Comparison of ENCODE assay signal across 8 mouse cellular contexts in the genomic region with DNA sequence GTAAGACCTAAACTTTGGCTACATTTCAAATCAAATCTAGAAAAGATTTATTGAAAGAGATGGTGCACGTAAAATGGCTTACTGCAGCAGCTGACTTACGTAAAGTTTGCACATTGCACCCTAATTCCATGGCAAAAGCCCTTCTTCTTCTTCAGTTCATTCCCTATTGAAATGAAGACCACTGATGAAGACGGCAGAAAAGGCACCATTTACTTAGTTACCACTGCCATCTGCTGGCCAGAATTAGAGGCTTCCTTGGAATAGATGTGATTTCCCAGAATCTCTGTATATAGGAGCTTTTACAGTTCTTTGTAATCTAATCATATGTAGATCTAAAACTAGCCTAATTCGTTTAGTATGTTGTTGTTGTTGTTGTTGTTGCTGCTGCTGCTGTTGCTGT.
DNase-seq lines count a peak whose midpoint lies in the region; ATAC-seq and TF ChIP-seq lines count a peak whose summit lies in the region.

No protein-coding gene starts in this region.

- WGBS in thymus, adult 2 months, result 19% methylated on average over 4 of the region's 4 CpGs
- 18% methylated on average over 4 of the region's 4 CpGs for WGBS in forebrain, embryonic 14.5 days
- 16% methylated on average over 4 of the region's 4 CpGs for WGBS in limb, embryonic 10.5 days
- 16% methylated on average over 4 of the region's 4 CpGs for WGBS in neural tube, embryonic 13.5 days

- H3K4me2 ChIP-seq in forebrain, embryonic 14.5 days (ENCODE audit: low read length), result no peak overlapping the region
- H3K4me2 ChIP-seq in neural tube, embryonic 13.5 days, result no peak overlapping the region

- H3K27ac ChIP-seq in thymus, adult 2 months (ENCODE audit: control insufficient read depth, insufficient read depth, low read length), result no peak overlapping the region
- H3K27ac ChIP-seq in forebrain, embryonic 14.5 days (ENCODE audit: low read depth, low read length), result no peak overlapping the region
- H3K27ac ChIP-seq in limb, embryonic 10.5 days, result no peak overlapping the region
- no peak overlapping the region for H3K27ac ChIP-seq in neural tube, embryonic 13.5 days (replicated peaks)

- H3K9ac ChIP-seq in forebrain, embryonic 14.5 days (ENCODE audit: low read length), result no peak overlapping the region
- no peak overlapping the region for H3K9ac ChIP-seq in neural tube, embryonic 13.5 days

- no peaks in the 10 kb centered on the region for H3K9me3 ChIP-seq in forebrain, embryonic 14.5 days (replicated peaks; ENCODE audit: control insufficient read depth, low read length)
- H3K9me3 ChIP-seq in limb, embryonic 10.5 days (replicated peaks), result no peaks in the 10 kb centered on the region
- H3K9me3 ChIP-seq in neural tube, embryonic 13.5 days, result no peaks in the 10 kb centered on the region

- peak; percentile 72 for ATAC-seq in forebrain, embryonic 14.5 days
- ATAC-seq in neural tube, embryonic 13.5 days (ENCODE audit: low read depth), result 0 out of 2 replicates have a peak, but pooled peaks have one; percentile 36
- ATAC-seq in erythroid progenitor cell, adult 5-6 weeks (replicated peaks; ENCODE audit: low FRiP score, poor library complexity, severe bottlenecking), result no peak

- TF ChIP-seq CTCF in thymus, adult 2 months (IDR thresholded peaks at IDR 0.05; ENCODE audit: borderline replicate concordance, control insufficient read depth, extremely low read depth, insufficient read depth, low read length, poor library complexity), result no peak

- no peak overlapping the region for H3K4me3 ChIP-seq in thymus, adult 2 months (ENCODE audit: control insufficient read depth, insufficient read depth, low read length)
- no peak overlapping the region for H3K4me3 ChIP-seq in forebrain, embryonic 14.5 days (ENCODE audit: low read depth, low read length)
- H3K4me3 ChIP-seq in limb, embryonic 10.5 days, result no peak overlapping the region
- no peak overlapping the region for H3K4me3 ChIP-seq in neural tube, embryonic 13.5 days

- no peaks in the 10 kb centered on the region for H3K36me3 ChIP-seq in thymus, adult 2 months (ENCODE audit: control insufficient read depth, insufficient read depth, low read length)
- no peaks in the 10 kb centered on the region for H3K36me3 ChIP-seq in forebrain, embryonic 14.5 days (ENCODE audit: control insufficient read depth, insufficient read depth, low read length)
- H3K36me3 ChIP-seq in limb, embryonic 10.5 days, result no peaks in the 10 kb centered on the region
- H3K36me3 ChIP-seq in neural tube, embryonic 13.5 days, result no peaks in the 10 kb centered on the region

- no peaks in the 10 kb centered on the region for H3K4me1 ChIP-seq in thymus, adult 2 months (replicated peaks; ENCODE audit: control insufficient read depth, insufficient read depth, low read length)
- no peaks in the 10 kb centered on the region for H3K4me1 ChIP-seq in forebrain, embryonic 14.5 days (ENCODE audit: control insufficient read depth, insufficient read depth, low read length)
- H3K4me1 ChIP-seq in limb, embryonic 10.5 days, result no peaks in the 10 kb centered on the region
- H3K4me1 ChIP-seq in neural tube, embryonic 13.5 days (replicated peaks), result no peaks in the 10 kb centered on the region

- DNase-seq in thymus, adult 2 months, result peak; percentile 33
- DNase-seq in thymus, adult 18-20 months, result no peak
- peak; percentile 37 for DNase-seq in c-Kit-positive CD71-negative TER-119-negative erythroid progenitor cells, embryonic 14.5 days (ENCODE audit: low read depth)
- peak; percentile 89 for DNase-seq in forebrain, embryonic 14.5 days (ENCODE audit: low spot score)
- DNase-seq in kidney, adult 9 months, result peak; percentile 69
- DNase-seq in limb, embryonic 10.5 days (ENCODE audit: low spot score), result peak; percentile 59

- no peak for TF ChIP-seq POLR2A in thymus, adult 2 months (IDR thresholded peaks at IDR 0.05; ENCODE audit: control insufficient read depth, extremely low read depth, insufficient read depth, low read length, poor library complexity)

- H3K27me3 ChIP-seq in thymus, adult 2 months (ENCODE audit: control insufficient read depth, insufficient read depth, low read length), result no peaks in the 10 kb centered on the region
- H3K27me3 ChIP-seq in forebrain, embryonic 14.5 days (replicated peaks; ENCODE audit: control insufficient read depth, insufficient read depth, low read length), result no peaks in the 10 kb centered on the region
- H3K27me3 ChIP-seq in limb, embryonic 10.5 days (ENCODE audit: low read depth, poor library complexity, severe bottlenecking), result no peaks in the 10 kb centered on the region
- no peaks in the 10 kb centered on the region for H3K27me3 ChIP-seq in neural tube, embryonic 13.5 days

Comparison
In these comparisons a context has a peak if more than half of its experiments do, and no peak if none do; other contexts are left out.
1. DNase-seq: peak in thymus, adult 2 months (single experiment), c-Kit-positive CD71-negative TER-119-negative erythroid progenitor cells, embryonic 14.5 days (single experiment), forebrain, embryonic 14.5 days (single experiment), kidney, adult 9 months (single experiment) and limb, embryonic 10.5 days (single experiment); none in thymus, adult 18-20 months (0 of 2).